Mouse (Mus musculus) A20 (cell line): ENCODE results near the gene Fgfr4.
"Not testable (repeated sequence)": the region's sequence is repeated elsewhere in the genome, so short reads cannot be mapped to it uniquely, and the experiment has no call there.

Source experiments
- DNase-seq: peaks from one replicate; pipeline ENCODE4 v3.0.0-alpha.2; 2011; ENCODE audit warnings: low read depth, low spot score

Gene Fgfr4

DNA sequence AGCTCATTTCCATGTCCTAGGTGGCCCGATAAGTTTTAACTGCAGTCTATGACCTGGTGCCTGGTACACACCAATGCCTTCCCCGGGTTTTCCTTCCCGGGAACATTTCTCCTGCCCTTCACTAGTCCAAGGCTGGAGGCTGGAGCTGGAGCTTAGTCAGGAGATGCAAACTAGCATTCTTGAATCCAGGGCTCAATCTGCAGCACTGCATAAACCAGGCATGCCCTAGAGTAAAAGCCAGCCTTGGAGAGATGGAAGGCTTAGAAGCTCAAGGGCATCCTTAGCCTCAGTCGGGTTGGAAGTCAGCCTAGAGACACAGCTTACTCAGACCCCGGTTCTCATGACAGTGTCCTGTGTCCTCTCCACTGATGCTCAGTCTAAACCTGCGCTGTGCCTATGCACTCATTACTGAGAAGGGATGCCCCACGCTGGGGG, 19.9 kb downstream of the Fgfr4 start:
- no peak for DNase-seq

DNA sequence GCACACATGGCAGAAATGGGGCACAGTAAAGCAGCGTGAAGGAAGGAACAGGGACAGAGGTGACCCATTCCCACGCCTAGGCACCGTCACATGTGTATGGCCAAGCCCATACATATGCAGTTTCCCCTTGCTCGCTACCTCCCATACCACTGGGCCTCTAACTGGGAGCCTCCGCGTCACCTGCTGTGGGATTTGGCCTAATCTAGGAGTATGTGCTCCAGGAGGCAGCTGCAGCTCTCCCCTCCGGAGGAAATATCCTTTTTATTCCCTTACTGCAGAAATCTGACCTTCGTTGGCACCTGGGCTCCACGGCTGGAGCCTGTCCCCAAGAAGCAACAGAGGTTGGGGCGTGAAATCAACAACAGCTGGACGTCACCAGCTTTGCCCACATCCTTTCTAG, 21.9 kb downstream of the Fgfr4 start:
- DNase-seq: no peak

DNA sequence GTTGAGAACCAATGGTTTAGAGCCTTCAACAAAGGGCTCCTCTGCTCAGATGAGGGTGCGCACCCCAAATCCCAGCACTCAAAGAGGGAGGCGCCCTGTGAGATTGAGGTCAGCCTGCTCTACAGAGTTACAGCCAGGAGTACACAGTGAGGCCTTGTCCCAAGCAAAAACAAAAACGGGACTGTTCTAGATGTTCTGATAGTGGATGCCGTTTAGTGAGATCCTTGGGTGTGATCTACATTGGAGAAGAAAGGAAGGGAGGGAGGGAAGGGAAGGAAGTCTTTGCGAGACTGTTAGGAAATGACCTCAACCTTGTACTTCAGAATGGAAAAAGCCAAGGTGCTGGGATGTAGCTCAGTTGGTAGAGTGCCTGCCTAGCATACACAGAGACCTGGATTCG, 23.8 kb downstream of the Fgfr4 start:
- no peak for DNase-seq

DNA sequence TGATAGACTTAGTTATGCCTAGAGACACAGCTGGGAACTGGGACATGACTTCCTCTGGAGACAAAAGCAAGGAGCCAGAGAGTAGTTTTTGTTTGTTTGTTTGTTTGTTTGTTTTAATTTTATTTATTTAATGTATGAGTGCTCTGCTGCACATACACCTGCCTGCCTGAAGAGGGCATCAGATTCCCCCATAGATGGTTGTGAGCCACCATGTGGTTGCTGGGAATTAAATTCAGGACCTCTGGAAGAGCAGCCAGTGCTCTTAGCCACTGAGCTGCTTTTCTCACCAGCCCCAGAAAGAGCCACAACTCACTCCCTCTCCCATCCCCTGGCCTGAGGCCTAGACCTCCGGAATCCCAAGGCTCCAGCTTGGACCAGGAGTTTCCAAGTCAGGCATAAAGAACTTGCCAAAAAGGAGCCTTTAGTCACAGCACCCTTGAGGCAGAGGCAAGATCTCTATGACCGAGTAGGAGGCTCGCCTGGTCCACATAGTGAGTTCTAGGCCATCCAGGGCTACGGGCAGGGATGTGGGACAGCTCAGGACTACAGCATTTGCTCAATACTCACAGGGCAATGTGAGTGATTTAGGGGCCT, 25.6 kb downstream of the Fgfr4 start:
- no peak for DNase-seq

DNA sequence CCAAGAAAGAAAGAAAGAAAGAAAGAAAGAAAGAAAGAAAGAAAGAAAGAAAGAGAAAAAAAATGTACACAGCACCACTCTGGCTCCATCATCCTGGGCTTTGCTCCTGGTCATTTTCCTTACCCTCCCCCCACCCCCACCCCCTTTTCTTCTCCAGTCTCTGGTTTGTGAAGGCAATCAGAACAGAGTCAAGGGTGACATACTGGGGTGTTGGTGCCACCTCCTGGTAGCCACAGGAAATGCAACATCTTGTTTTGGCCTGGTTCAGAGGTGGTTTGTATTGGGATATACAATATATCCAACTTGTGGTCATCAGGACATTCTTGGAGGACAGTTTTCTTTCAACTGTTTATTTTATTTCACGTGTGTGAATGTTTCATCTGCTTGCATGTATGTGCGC, 26.1 kb downstream of the Fgfr4 start:
- peak; percentile 72 for DNase-seq

- no peak for DNase-seq
Observed at GRCm38 (mm10) chr13:55179591-55179990, 27.2 kb downstream of the Fgfr4 start.

GRCm38 (mm10) chr13:55181786-55182172, 29.3 kb downstream of the Fgfr4 start:
- no peak for DNase-seq

- no peak for DNase-seq
Observed at GRCm38 (mm10) chr13:55182173-55182894, 29.9 kb downstream of the Fgfr4 start.

DNA sequence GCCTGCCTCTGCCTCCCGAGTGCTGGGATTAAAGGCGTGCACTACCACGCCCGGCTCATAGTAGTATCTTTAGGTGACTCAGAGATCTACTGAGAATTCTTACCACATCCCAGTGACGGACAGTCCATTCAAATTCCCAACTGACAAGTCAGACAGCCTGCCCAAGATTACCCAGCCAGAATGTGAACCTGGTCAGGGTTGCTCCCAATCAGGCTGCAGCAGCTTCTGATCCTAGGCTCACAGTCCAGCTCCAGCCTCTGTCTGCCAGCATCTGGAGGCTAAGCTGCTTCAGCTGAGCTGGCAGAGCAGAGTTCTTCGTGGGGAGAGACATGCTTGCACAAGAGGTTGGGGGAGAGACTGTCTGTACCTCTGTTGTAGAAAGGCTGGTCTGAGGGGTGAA, 30.9 kb downstream of the Fgfr4 start:
- DNase-seq: no peak

DNA sequence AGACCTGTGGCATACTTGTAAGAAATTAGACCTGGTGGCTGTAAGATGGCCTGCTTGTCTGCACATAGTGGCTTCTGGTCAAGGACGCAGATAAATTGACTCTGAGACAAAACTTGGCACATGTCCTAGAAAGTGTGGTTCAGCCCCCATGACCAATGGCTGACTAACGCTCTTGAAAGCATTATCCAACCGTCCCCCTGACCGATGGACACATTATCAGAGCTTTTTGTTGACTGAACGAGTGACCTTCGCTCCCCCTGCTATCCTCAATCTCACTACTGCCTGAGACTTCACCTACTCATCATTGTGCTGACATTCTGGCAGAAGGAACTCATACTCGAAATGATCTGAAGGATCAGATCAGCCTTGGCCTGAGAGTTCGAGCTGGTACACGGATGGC, 34.6 kb downstream of the Fgfr4 start:
- DNase-seq: not testable (repeated sequence)

DNA sequence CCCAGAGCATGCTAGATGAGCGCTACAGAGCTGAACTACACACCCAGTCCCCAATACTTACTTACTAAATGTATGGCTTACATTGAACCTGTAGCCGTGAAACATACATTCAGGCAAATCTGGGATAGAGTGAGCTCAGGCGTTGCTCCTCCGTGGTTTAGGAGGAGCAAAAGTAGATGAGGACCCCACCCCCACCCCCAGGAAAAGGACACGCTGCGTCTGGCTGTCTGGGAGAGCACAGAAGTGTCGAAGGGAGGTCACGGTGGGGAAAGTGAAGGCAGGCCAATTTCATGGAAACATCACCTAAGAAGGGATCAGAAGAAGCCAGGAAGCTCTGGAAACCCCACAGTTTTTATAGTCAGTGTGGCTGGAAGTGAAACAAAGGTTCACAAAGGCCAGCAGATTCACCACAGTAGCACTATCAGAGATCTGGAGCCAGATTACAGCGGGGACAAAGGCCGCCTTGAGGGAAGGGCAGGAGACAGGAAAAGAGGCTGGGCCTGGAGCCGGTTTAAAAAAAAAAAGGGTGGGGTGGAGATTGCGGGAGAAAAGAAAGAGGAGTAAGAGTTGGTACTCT, 37.2 kb downstream of the Fgfr4 start:
- peak; percentile 75 for DNase-seq

- DNase-seq: peak; percentile 96
Observed at GRCm38 (mm10) chr13:55190121-55190868, 37.9 kb downstream of the Fgfr4 start.

- no peak for DNase-seq
Observed at GRCm38 (mm10) chr13:55191535-55191934, 39.1 kb downstream of the Fgfr4 start.

GRCm38 (mm10) chr13:55202758-55203157, 50.3 kb downstream of the Fgfr4 start:
- not testable (repeated sequence) for DNase-seq

GRCm38 (mm10) chr13:55203740-55204139, 51.3 kb downstream of the Fgfr4 start:
- DNase-seq: no peak

DNA sequence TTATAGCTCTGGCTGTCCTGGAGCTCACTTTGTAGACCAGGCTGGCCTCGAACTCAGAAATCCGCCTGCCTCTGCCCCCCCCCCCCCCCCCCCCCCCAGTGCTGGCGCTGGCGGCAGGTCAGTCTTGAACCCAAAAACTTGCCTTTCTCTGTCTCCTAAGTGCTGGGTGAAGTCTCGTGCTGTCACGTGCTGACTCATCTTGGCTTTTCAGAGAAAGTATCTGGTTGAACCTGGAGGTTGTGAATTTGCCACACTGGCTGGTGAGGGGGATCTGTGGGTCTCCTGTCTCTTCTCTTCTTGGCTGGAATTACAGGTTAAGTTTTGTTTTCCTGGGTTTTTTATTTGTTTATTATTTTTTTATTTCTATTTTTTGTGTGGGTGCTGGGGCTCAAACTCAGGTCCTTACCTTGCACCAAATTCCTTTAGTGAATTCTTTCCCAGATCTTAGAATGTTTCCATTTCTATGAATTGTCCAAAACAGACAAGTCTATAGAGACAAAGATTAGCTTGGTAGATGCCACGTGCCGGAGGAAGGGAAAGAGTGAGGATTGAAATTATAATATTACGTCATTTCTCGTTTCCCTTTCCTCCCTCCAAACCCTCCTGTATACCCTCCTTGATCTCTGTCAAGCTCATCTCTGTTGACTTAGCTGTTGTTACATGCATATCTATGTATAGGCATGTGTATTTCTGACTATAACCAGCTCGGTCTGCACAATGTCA, 52.4 kb downstream of the Fgfr4 start:
- DNase-seq: no peak

DNA sequence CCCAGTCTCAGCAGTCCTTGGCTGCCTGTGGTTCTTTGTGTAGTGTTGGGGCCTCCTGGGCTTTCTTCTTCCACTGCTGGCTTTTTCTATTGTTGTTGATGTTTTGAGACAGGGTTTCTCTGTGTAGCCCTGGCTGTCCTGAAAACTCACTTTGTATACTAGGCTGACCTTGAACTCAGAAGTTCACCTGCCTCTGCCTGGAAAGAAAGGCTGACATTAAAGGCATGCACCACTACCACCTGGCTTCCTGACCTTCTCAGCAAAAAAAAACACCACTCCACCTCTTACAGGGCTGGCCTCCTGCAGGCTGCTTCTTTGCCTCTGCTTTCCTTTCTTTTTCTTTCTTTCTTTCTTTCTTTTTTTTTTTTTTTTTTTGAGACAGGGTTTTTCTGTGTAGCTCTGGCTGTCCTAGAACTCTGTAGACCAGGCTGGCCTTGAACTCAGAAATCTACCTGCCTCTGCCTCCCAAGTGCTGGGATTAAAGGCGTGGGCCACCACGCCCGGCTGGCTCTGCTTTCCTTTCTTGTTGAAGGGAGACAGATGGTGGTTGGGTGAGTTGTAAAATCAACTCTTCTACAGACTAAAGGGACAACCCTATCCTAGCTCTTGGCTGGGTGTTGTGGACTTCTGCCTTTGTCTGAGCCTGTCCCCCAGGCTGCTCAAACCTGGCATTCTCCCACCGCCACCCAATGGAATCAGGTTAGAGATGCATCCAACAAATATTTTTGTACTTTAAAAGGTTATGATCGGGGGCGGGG, 53.2 kb downstream of the Fgfr4 start:
- no peak for DNase-seq

DNA sequence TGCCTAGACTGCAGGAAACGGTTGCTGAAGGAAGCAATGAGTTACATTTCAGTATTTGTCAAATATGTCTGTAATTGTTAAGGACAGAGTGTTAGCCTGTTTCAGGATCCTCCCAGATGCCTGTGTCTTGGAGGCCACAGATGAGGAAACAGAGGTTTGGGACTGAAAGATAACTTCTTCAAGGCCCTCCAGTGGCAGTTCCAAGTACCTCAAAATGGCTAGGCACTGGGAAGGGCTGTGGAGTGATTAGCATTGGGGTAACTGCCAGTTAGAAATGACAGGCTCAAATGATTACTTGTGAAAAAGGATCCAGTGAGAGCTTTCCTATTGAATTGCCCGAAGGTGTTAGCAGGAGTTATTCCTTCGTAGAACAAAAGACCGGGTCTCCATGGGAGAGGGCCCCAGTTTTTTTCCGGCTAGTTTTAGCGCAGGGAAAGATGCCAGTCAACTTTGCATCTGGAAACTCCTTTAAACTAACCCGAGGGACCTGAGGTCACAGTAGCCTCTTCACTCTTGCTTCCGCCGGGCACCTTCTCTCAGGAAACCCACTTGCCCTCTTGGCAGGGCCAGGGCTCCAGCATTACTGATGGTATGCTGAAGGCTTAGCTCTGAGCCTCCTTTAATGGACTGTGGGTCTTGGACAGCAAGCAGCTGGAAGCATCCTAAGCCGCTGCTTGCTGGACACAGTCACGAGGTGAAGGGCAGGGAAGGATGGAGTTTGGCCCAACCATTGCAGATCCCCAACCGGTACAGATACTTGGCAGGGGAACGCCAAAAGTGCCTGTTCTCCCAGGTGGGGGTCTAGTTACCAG, 56.6 kb downstream of the Fgfr4 start:
- no peak for DNase-seq

DNA sequence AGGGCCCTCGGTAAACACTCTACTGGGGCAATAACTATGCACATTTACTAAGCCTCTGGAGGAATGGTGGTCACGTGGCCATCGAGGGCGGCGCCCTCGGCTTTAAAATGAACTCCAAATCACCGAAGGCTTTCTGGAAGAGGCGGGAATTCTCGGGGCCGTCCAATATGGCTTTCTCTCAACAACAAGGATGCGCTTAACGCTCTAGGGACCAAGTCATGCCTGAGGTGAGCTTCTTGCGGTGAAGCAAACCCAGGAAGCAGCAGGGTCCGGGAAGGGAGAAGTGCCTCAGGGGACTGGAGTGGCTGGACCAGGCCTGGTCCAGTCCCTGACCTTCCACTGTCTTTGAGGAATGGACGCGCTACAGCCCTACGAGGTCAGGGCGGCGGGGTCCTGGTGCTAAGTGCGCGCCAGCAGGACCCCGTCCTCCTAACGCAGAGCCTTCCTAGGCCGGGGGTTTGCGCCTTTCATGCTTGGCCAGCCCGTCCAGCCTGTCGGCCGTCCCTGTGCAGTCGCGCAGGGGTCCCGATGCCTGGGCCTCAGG, 57.3 kb downstream of the Fgfr4 start, which contains the start of gene Nsd1:
Nsd1 (plus strand) TSS at position 134 of the 544 bp plus-strand sequence.
- no peak for DNase-seq
